Mouse (Mus musculus) heart, adult 2 months (tissue): ENCODE measurements around the gene Ldb1.

Source experiments
- CTCF ChIP-seq: fragments of 200-600 bp; IDR thresholded peaks from 2 replicates; pipeline ENCODE4 v1.8.1; 2022; ENCODE audit warnings: antibody characterized with exemption, mild to moderate bottlenecking, moderate library complexity
- EP300 ChIP-seq: fragments of 200-500 bp; IDR thresholded peaks from 2 replicates; pipeline ENCODE4 v1.6.1; 2011; ENCODE audit warnings: low read depth, low read length, control low read depth; ENCODE audit not compliant: insufficient read depth
- POLR2A ChIP-seq: fragments of 200-500 bp; IDR thresholded peaks from 2 replicates; pipeline ENCODE4 v1.6.1; 2011; ENCODE audit warnings: mild to moderate bottlenecking, low read depth, low read length, control low read depth; ENCODE audit not compliant: insufficient read depth

- TF ChIP-seq CTCF: no peak
- no peak for TF ChIP-seq POLR2A
- TF ChIP-seq EP300: no peak
Measured at GRCm38 (mm10) chr19:46074266-46074665, 29.3 kb upstream of the Ldb1 start.
